Mouse (Mus musculus) midbrain, embryonic 12.5 days (tissue): Measurements from ENCODE around the gene Galnt10. TPM values are rescaled to one million over a fixed set of nuclear protein-coding genes. Genes with fewer than 3 reads are reported as not detected.
"Not testable (repeated sequence)": the region's sequence is repeated elsewhere in the genome, so short reads cannot be mapped to it uniquely, and the experiment has no call there.

ENCODE experiments used
- ATAC-seq: fragments of 200-750 bp; cut with Nextera tagmentation; 2 replicates; pipeline ENCODE4 v1.8.0; 2017; ENCODE audit warnings: low read depth, moderate TSS enrichment, moderate library complexity; ENCODE audit not compliant: low FRiP score
- H3K27ac ChIP-seq: fragments of 300-500 bp; sonication (generic); replicated peaks from 2 replicates; pipeline ENCODE4 v1.5.1; 2016; ENCODE audit warnings: mild to moderate bottlenecking
- H3K27me3 ChIP-seq: fragments of 300-500 bp; sonication (generic); 2 replicates; pipeline ENCODE4 v1.6.1; 2016; ENCODE audit warnings: mild to moderate bottlenecking
- H3K36me3 ChIP-seq: fragments of 300-500 bp; sonication (generic); 2 replicates; pipeline ENCODE4 v1.6.1; 2016
- H3K4me1 ChIP-seq: fragments of 300-500 bp; sonication (generic); 2 replicates; pipeline ENCODE4 v1.6.1; 2016
- H3K4me2 ChIP-seq: fragments of 300-500 bp; sonication (generic); replicated peaks from 2 replicates; pipeline ENCODE4 v1.6.1; 2016; ENCODE audit warnings: mild to moderate bottlenecking, moderate library complexity
- H3K4me3 ChIP-seq: fragments of 300-500 bp; sonication (generic); 2 replicates; pipeline ENCODE4 v1.5.1; 2016; ENCODE audit warnings: mild to moderate bottlenecking
- H3K9ac ChIP-seq: fragments of 300-500 bp; sonication (generic); replicated peaks from 2 replicates; pipeline ENCODE4 v1.6.1; 2016; ENCODE audit warnings: mild to moderate bottlenecking, moderate library complexity
- H3K9me3 ChIP-seq: fragments of 300-500 bp; sonication (generic); 2 replicates; pipeline ENCODE4 v1.6.1; 2016; ENCODE audit warnings: mild to moderate bottlenecking
- WGBS: fragments of 180-500 bp; shearing (Covaris S2); methylation state at CpG from one replicate; pipeline ENCODE4 v1.1.7; 2016; 5-methylcytosine and 5-hydroxymethylcytosine counted together
- polyA plus RNA-seq: library from polyadenylated mRNA; unstranded; fragments of >200 nt; fragmentation: Nextera tagmentation; extraction: Ambion mirVana; gene quantifications from 2 replicates; pipeline ENCODE4 v1.2.1, GENCODE M21; 2016

Galnt10 gene
- polyA plus RNA-seq, 1 experiment from 2014 or later: 26.6 TPM

DNA sequence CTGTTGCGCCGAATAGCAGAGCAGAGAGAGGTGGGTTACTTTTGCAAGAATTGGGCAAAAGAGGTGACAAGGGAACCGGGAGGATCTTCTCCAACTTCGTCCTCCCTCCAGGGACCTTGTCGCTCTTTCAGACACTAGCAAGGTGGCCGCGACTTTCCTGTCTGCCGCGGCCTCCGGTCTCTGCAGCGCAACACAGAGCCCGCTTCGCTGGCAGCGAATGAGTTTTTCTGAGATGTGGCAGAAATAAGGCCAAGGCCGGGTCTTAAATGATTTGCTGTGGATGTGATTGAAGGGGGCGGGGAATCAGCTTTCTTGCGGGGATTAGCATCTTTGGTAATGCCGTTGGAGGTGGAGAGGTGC, 157.2 kb downstream of the Galnt10 start:
- Histone ChIP-seq H3K4me1 (peaks cover 30% of the 10 kb centered on the region), H3K27ac (no peak overlapping the region)

GRCm38 (mm10) chr11:57805047-57805446, 159.8 kb downstream of the Galnt10 start:
- ATAC-seq: no peak
- H3K27me3 ChIP-seq: peaks cover 3% of the 10 kb centered on the region; the same call in 1 of the 2 replicates
- no peak overlapping the region for H3K4me3 ChIP-seq
- no peak overlapping the region for H3K9ac ChIP-seq
- H3K4me1 ChIP-seq: peaks cover 28% of the 10 kb centered on the region
- no peaks in the 10 kb centered on the region for H3K9me3 ChIP-seq
- H3K4me2 ChIP-seq: no peak overlapping the region
- H3K27ac ChIP-seq: no peak overlapping the region
- peaks cover 27% of the 10 kb centered on the region for H3K36me3 ChIP-seq
- 87% methylated on average over 3 of the region's 3 CpGs for WGBS

More for the DNA sequence above, 157.2 kb downstream of the Galnt10 start:
- no peaks in the 10 kb centered on the region for H3K9me3 ChIP-seq
- peaks cover 5% of the 10 kb centered on the region; the same call in 1 of the 2 replicates for H3K36me3 ChIP-seq
- peak overlapping the region; percentile 97 for H3K4me3 ChIP-seq
- peaks cover 3% of the 10 kb centered on the region; the same call in 1 of the 2 replicates for H3K27me3 ChIP-seq
- H3K9ac ChIP-seq: peak overlapping the region; percentile 93
- peak overlapping the region; percentile 76 for H3K4me2 ChIP-seq
- no peak for ATAC-seq
- WGBS: under 1% methylated on average over 18 of the region's 18 CpGs

DNA sequence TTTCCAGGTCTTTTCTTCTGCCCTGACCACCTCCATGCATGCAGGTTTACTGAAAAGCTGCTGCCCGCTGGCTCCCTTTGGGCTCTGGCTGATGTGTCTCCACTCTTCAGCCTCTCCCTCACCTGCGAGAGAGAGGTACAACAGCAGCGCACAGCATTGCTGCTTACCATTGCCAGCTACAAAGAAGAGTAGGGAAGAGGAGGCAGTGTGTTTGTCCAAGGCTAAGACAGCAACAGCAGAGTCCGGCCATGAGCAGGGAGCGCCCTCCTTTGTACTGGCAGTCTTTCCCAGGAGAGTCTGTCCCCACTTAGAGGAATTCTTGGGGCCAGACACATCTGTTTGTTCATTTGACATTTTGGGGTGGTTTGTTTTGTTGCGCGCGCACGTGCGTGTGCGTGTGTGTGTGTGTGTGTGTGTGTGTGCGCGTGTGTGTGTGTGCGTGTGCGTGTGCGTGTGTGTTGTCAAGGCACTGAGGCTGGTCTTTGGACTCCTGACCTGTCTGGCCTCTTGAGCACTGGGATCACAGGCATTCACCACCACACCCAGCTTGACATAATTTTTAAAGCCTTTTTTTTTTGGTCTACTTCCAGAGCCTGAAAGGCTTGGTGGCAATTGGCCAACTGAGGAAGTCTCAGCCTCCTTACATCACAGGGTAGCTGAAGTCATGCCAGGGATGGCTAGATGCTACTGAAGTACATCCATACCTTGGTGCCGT, 163.9 kb downstream of the Galnt10 start:
- H3K27me3 ChIP-seq: no peaks in the 10 kb centered on the region
- H3K9me3 ChIP-seq: no peaks in the 10 kb centered on the region
- no peak for ATAC-seq
- no peak overlapping the region for H3K4me3 ChIP-seq
- 96% methylated on average over 17 of the region's 17 CpGs for WGBS
- H3K36me3 ChIP-seq: peaks cover 56% of the 10 kb centered on the region
- H3K9ac ChIP-seq: no peak overlapping the region
- H3K4me1 ChIP-seq: no peaks in the 10 kb centered on the region; the same call in 1 of the 2 replicates
- H3K27ac ChIP-seq: no peak overlapping the region
- H3K4me2 ChIP-seq: no peak overlapping the region

- H3K4me3 ChIP-seq: no peak overlapping the region
- no peaks in the 10 kb centered on the region for H3K9me3 ChIP-seq
- no peaks in the 10 kb centered on the region; the same call in 1 of the 2 replicates for H3K4me1 ChIP-seq
- 96% methylated on average over 8 of the region's 8 CpGs for WGBS
- H3K27me3 ChIP-seq: no peaks in the 10 kb centered on the region
- ATAC-seq: no peak
- H3K36me3 ChIP-seq: peaks cover 56% of the 10 kb centered on the region
- H3K9ac ChIP-seq: no peak overlapping the region
- H3K4me2 ChIP-seq: no peak overlapping the region
- no peak overlapping the region for H3K27ac ChIP-seq
Observed at GRCm38 (mm10) chr11:57809732-57810098, 164.5 kb downstream of the Galnt10 start.

DNA sequence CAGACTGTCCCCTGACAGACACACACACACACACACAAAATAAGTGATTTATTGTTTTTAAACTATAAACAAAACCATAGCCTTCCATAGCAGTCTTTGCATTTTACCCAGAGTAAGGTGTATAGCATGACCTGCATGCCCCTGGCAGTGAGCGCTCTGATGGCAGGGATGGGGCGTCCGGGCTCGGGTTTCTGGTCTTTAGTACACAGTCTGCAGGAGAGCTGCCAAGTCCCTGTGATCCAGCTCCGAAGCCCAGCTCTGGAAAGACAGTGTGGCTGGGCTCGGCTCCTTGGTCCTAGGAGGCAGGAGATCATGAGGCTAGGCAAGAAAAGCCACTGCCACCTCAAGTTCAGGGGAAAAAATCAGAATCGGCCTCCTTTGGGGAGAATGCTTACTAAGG, 165.8 kb downstream of the Galnt10 start:
- Histone ChIP-seq H3K9ac (no peak overlapping the region), H3K4me2 (no peak overlapping the region), H3K36me3 (peaks cover 55% of the 10 kb centered on the region), H3K9me3 (no peaks in the 10 kb centered on the region), H3K27ac (no peak overlapping the region), H3K27me3 (no peaks in the 10 kb centered on the region), H3K4me1 (no peaks in the 10 kb centered on the region), H3K4me3 (no peak overlapping the region)
- WGBS: 92% methylated on average over 7 of the region's 7 CpGs
- ATAC-seq: no peak

DNA sequence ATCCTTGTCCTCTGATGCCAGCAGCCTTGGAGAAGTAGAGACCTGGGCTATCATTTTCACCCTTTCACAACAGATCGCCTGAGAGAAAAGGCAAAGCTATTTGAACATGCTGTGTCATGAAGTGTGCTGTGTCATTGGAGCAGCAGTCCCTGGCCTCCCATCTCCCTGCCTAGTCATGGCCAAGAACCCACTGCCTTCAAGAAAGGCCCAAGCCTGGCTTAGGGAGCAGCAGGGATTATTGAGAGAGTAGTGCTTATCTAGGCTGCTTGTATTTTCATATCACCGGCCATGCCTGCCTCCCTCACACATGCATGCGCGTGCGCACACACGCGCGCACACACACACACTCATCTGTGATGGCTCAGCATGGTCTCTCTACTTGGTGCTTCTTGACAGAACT, 167.0 kb downstream of the Galnt10 start:
- WGBS: 93% methylated on average over 8 of the region's 8 CpGs
- Histone ChIP-seq H3K27me3 (no peaks in the 10 kb centered on the region), H3K4me2 (no peak overlapping the region), H3K9me3 (no peaks in the 10 kb centered on the region), H3K4me3 (no peak overlapping the region), H3K4me1 (no peaks in the 10 kb centered on the region), H3K9ac (no peak overlapping the region), H3K36me3 (peaks cover 52% of the 10 kb centered on the region), H3K27ac (no peak overlapping the region)
- no peak for ATAC-seq

- ATAC-seq: no peak
- Histone ChIP-seq H3K4me1 (no peaks in the 10 kb centered on the region), H3K27me3 (no peaks in the 10 kb centered on the region), H3K27ac (no peak overlapping the region), H3K9me3 (no peaks in the 10 kb centered on the region), H3K36me3 (peaks cover 43% of the 10 kb centered on the region), H3K4me3 (no peak overlapping the region), H3K4me2 (no peak overlapping the region), H3K9ac (no peak overlapping the region)
- 92% methylated on average over 3 of the region's 3 CpGs for WGBS
Observed at GRCm38 (mm10) chr11:57813641-57814040, 168.4 kb downstream of the Galnt10 start.

DNA sequence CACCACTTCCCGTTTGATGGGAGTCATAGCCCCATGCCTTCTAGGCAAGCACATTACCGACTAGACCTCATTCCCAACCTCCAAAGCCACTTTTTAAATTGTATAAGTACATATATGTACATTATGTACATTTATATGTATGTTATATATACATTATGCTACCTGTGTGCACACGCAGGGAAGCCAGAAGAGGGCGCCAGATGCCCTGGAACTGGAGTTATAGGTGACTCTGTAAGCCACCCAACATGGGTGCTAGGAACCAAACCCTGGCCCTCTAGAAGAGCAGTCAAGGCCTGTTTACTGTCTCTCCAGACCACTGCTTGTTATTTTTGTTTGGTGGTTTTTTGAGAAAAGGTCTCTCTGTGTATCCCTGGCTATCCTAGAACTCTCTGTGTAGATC, 172.9 kb downstream of the Galnt10 start:
- 84% methylated on average over 4 of the region's 4 CpGs for WGBS
- no peak overlapping the region for H3K27ac ChIP-seq
- H3K4me3 ChIP-seq: no peak overlapping the region
- 0 out of 2 replicates have a peak, but pooled peaks cover 2% of the 10 kb centered on the region for H3K36me3 ChIP-seq
- no peak for ATAC-seq
- H3K9ac ChIP-seq: no peak overlapping the region
- no peaks in the 10 kb centered on the region for H3K27me3 ChIP-seq
- no peaks in the 10 kb centered on the region for H3K9me3 ChIP-seq
- H3K4me2 ChIP-seq: no peak overlapping the region
- H3K4me1 ChIP-seq: no peaks in the 10 kb centered on the region

DNA sequence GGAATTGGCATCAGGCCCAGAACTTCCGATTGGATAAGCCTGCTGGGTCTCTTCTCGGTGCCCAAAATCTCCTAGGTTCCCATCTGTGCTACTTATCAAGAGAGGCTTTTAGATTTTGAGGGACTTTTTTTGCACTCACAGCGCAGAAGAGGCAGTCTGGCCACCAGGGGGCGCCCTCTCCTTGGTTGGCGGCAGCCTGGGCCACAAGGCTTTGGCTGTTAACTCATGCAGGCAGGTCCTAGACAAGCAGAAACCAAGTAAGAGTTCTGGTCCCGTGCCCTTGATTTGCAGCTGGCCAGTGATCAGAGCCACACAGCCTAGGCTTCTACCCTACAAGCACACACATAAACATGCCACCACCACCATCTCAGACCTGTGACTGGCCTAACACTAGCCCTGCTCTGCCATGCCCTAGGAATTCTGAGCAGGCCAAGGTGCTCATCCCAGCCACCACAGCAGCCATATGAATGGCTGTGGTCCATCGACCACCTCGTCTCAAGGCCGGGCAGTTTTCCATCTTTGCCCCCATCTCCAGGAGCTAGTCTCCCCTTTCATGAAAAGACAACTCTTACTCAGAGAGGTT, 174.8 kb downstream of the Galnt10 start:
- Histone ChIP-seq H3K9ac (no peak overlapping the region), H3K36me3 (no peaks in the 10 kb centered on the region), H3K27me3 (peaks cover 15% of the 10 kb centered on the region), H3K4me2 (no peak overlapping the region), H3K4me3 (no peak overlapping the region), H3K9me3 (no peaks in the 10 kb centered on the region), H3K4me1 (no peaks in the 10 kb centered on the region), H3K27ac (no peak overlapping the region)
- WGBS: 32% methylated on average over 9 of the region's 9 CpGs
- ATAC-seq: no peak

- H3K27ac ChIP-seq, H3K9ac ChIP-seq, H3K4me3 ChIP-seq, H3K36me3 ChIP-seq, ATAC-seq, H3K9me3 ChIP-seq, H3K4me2 ChIP-seq: not testable (repeated sequence)
- WGBS: 85% methylated on average over 2 of the region's 2 CpGs
- peaks cover 42% of the 10 kb centered on the region for H3K27me3 ChIP-seq
- peaks cover 10% of the 10 kb centered on the region for H3K4me1 ChIP-seq
Observed at GRCm38 (mm10) chr11:57823159-57823558, 177.9 kb downstream of the Galnt10 start.

- Histone ChIP-seq H3K9me3 (no peaks in the 10 kb centered on the region), H3K4me2 (no peak overlapping the region), H3K27ac (no peak overlapping the region), H3K4me3 (no peak overlapping the region), H3K27me3 (peaks cover 48% of the 10 kb centered on the region), H3K9ac (no peak overlapping the region), H3K4me1 (peaks cover 16% of the 10 kb centered on the region), H3K36me3 (no peaks in the 10 kb centered on the region)
- WGBS: 84% methylated on average over 7 of the region's 7 CpGs
- no peak for ATAC-seq
Observed at GRCm38 (mm10) chr11:57823714-57824113, 178.5 kb downstream of the Galnt10 start.

GRCm38 (mm10) chr11:57825234-57825633, 180.0 kb downstream of the Galnt10 start:
- H3K27ac ChIP-seq, H3K4me3 ChIP-seq, H3K9ac ChIP-seq, H3K9me3 ChIP-seq, H3K36me3 ChIP-seq, ATAC-seq, H3K4me2 ChIP-seq: not testable (repeated sequence)
- H3K27me3 ChIP-seq: peaks cover 63% of the 10 kb centered on the region
- H3K4me1 ChIP-seq: peaks cover 25% of the 10 kb centered on the region
- 37% methylated on average over 10 of the region's 11 CpGs for WGBS
